Mouse (Mus musculus) adrenal gland, adult 8-10 months (tissue): ENCODE results near the gene Taf12. TPM values are rescaled to one million over a fixed set of nuclear protein-coding genes. Genes with fewer than 3 reads are reported as not detected.

Experiments used
- DNase-seq: peaks from one replicate; pipeline ENCODE4 v3.0.0; 2022
- total RNA-seq, 4 experiments: library from RNA; stranded (reverse); gene quantifications; 2 replicates each; pipeline ENCODE4 v1.2.4; 2022

The Taf12 gene
- total RNA-seq, 4 experiments from 2014 or later, result 25.6 to 33.0 (median 29.5) TPM

DNA sequence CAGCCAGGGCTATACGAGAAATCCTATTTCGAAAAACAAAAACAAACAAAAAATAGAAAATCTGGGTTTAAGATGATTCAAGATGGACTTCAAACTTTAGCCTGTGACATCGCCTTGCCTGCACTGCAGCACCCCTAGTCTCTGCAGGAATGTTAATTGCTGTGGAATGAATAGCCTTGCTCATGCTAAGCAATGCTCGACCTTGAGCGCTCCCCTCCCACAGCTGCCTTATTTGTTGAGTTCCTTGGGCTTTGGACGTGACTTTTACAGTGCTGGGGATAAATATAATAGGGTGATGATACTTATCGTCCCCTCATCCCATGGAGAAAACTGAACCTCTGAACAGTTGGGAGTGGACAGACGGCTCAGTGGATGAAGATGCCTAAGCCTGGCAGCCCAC is 41.5 kb downstream of the Taf12 start:
- DNase-seq, result no peak

GRCm38 (mm10) chr4:132326481-132326880 is 52.3 kb downstream of the Taf12 start:
- DNase-seq, result no peak

- DNase-seq, result no peak
Observed at GRCm38 (mm10) chr4:132328391-132328982, 54.3 kb downstream of the Taf12 start.

DNA sequence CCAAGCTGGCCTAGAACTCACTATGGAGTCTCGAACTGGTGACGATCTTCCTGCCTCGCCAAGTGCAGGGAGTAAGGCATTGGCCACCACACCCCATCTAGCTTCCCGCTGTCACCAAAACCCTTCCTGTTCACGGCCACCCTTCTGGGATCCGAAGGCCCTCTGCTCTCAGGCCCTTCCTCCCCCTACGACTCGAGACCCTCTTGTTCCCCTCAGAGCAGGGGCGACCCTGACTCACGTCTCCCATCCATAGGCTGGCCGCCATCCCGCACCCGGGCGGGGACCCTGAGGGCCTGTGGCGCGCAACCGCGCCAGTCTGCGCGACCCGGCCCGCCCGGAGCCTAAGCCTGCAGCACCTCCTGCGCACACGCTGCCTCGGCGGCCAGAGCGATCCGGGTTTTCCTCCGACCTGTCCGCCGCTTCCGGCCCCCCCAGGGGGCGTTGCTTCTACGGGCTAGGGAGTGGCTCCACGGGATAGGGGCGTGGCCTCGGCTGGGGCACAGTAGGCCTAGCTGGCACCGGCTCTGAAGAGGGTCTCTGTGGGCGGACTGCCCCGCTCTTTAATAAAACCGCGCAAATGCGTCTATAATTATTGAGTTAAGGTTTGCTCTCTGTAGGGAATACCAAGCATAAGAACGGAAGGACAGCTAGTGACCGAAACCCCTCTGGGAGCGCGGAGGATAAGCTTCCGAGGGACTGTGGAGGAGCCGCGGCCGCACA is 55.1 kb downstream of the Taf12 start, which contains the start of gene Trnau1ap:
Gene Trnau1ap, minus strand, starts transcription at position 424 of the 720 bp plus-strand sequence.
- peak; percentile 87 for DNase-seq

DNA sequence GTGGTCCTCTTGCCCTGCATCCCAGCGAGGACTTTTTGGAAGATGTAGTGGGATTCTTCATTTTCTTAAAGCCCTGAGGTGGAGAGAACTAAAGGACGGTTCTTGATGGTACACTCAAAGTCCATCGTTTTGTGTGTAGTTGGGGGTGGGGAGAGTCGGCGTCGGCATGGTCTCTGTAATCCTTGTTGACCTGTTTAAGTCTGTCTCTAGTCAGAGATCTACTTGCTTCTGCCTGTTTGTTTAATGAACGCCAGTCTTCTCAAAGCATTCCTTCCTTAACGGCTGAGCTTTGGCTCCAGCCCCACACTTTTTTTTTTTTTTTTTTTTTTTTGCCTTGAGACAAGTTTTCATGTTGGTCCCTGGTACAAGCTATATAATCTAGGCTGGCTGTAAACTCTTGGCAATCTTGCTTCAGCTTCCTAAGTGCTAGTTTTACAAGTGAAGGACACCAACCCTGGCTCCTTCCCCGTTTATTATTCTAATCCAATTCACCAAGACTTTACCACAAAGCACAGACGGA is 55.7 kb downstream of the Taf12 start:
- no peak for DNase-seq

GRCm38 (mm10) chr4:132331960-132332359 is 57.8 kb downstream of the Taf12 start:
- no peak for DNase-seq

GRCm38 (mm10) chr4:132332880-132333279 is 58.7 kb downstream of the Taf12 start:
- DNase-seq, result no peak

GRCm38 (mm10) chr4:132338943-132339342 is 64.8 kb downstream of the Taf12 start:
- DNase-seq, result no peak

- DNase-seq, result no peak
Observed at GRCm38 (mm10) chr4:132341451-132341850, 67.3 kb downstream of the Taf12 start.

DNA sequence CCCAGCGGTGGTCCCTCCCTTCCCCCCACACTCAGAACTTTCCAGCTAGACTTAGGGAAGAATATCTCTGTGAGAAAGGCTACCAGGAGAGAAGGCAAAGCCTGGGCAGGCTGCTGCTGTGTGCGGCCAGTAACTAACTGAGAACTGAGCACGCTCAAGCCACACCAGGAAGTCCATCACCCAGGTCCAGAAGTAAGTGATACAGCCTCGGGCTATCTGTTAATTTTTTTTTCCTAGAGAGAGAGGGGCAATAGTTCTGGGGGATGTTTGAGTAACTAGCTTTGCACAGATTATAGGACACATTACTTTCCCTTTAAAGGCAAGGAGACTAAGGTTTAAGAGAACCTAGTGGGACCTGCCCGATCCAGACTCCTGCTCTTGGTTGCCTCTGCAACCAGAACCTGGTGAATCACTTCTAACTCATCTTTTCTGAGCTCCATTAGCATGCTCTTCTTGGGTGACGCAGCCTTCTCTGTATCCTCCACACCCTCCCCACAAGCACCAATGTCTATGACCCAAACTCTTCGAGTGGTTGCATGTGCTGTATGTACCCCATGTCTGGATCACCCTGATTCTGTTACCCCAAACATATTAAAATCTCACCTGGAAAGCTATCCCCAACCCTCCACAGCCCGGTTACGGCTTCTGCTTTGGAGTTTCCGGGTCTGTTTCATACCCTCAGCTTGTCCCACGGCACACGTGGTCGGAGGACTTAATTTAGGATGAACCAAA is 70.4 kb downstream of the Taf12 start:
- no peak for DNase-seq

Other genes starting within 250 kb of the Taf12 start
- gene Gm10300, start 199.7 kb upstream of the Taf12 start, total RNA-seq, result under 1 TPM; 0.17 to 0.65 (median 0.40) TPM
- gene Epb41, start 199.1 kb upstream of the Taf12 start, total RNA-seq, result 10 to 100 TPM; 44.7 to 57.0 (median 55.7) TPM
- gene Oprd1, start 129.9 kb upstream of the Taf12 start, total RNA-seq, result 1 to 10 TPM in 2 of 4 experiments, under 1 TPM in 2; 0.70 to 1.4 (median 0.93) TPM
- 10 to 100 TPM; 48.1 to 62.4 (median 55.0) TPM for gene Ythdf2, start 62.1 kb upstream of the Taf12 start, total RNA-seq
- 10 to 100 TPM; 16.3 to 24.8 (median 19.3) TPM for gene Gmeb1, start 12.8 kb upstream of the Taf12 start, total RNA-seq
- 1 to 10 TPM; 2.6 to 5.1 (median 3.9) TPM for gene Rab42, start 29.0 kb downstream of the Taf12 start, total RNA-seq
- 10 to 100 TPM; 29.4 to 44.1 (median 41.8) TPM for gene Trnau1ap, start 55.2 kb downstream of the Taf12 start, total RNA-seq
- gene Rcc1, start 79.2 kb downstream of the Taf12 start, total RNA-seq, result 10 to 100 TPM; 12.7 to 18.0 (median 15.7) TPM
- gene Phactr4, start 148.1 kb downstream of the Taf12 start, total RNA-seq, result 10 to 100 TPM; 53.7 to 67.7 (median 58.6) TPM
- gene Med18, start 189.5 kb downstream of the Taf12 start, total RNA-seq, result 10 to 100 TPM in 1 of 4 experiments, 1 to 10 TPM in 3; 7.7 to 11.0 (median 9.6) TPM
- 10 to 100 TPM; 13.4 to 16.2 (median 14.4) TPM for gene Sesn2, start 236.1 kb downstream of the Taf12 start, total RNA-seq